Mouse (Mus musculus): ENCODE measurements around the gene Nmt1.

- TF ChIP-seq CTCF (IDR thresholded peaks at IDR 0.05; ENCODE audit: low read depth): no peak
- no peak for TF ChIP-seq EP300 (IDR thresholded peaks at IDR 0.05; ENCODE audit: low read depth)
These were observed 43.9 kb upstream of the Nmt1 start for GRCm38 (mm10) chr11:102984086-102984485.
